Mouse (Mus musculus): ENCODE data around the gene Dusp1.

Dusp1 gene

DNA sequence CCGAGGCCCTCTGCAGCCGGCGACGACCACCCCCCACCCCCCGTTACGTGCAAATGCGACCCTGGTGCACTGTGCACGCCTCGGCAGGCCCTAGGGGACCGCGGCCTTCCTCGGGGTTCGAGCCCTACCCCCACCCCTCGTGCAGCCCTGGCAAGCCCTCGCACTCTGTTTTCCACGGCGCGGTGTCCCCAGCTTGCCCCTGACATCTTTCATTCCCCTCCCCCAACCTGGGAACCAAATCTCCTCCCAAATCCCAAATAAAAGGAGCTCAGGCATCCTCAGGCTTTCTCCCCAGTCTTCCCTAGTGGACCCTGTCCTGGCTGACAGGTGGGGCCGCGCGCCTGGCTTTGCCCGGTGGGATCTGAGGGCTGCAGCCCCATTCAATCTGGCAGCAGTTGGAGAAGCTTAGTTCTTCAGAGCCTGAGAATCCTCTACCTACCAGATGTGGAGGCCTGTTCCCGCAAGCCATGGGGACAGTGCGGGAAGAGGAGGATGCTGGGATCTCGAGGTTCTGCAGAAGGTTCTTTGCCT lies at the start of gene Dusp1:
Gene Dusp1 (minus strand): TSS at position 478 of the 531 bp plus-strand sequence.
- peak in 1 of 2 experiments; percentile 81 for DNase-seq (ENCODE audit: inconsistent age in 2 of 2, low spot score in 1 of 2)

DNA sequence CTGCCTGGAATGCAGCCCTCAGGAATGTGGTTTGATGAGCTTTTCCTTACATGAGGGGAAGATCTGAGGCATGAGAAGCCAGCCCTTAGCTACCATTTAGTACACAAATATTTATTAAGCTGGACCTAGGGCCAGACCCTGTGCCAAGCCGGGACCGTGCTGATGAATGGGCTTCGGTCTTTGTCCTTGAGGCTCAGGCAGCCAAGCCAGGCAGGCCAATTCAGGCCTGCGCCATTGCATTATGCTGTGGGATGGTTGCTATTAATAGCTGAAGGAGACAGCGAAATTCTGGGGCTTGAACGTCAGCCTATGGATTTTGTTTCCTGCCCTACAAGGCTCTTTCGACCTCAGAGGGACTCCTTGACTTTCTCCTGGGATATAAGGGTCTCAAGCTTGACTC lies 49.4 kb upstream of the Dusp1 start:
- peak; percentile 81 to 91 for DNase-seq (ENCODE audit: inconsistent age in 2 of 2, low spot score in 1 of 2)

DNA sequence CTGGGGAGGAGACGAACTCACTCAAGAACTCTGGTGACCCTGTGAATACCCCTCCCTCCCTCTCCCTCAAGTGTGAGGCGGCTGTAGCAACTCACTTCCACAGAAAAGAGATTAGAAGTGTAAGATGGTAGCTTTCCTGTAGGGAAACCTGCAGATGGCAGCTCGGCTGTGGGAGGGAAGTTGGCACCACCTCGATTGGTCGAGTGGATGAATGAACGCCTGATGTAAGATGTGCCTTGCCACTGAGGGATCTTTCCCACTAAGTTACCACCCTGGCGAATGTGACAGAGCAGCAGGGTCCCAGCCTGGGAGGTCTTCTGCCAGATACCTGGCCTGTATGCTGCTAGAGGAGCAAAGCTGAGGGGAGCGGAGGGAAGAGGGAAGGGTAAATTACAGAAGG lies 47.9 kb upstream of the Dusp1 start:
- no peak for DNase-seq (ENCODE audit: inconsistent age in 2 of 2, low spot score in 1 of 2)

- no peak for DNase-seq (ENCODE audit: inconsistent age in 2 of 2, low spot score in 1 of 2)
Observed at GRCm38 (mm10) chr17:26608877-26609276, 46.9 kb upstream of the Dusp1 start.

DNA sequence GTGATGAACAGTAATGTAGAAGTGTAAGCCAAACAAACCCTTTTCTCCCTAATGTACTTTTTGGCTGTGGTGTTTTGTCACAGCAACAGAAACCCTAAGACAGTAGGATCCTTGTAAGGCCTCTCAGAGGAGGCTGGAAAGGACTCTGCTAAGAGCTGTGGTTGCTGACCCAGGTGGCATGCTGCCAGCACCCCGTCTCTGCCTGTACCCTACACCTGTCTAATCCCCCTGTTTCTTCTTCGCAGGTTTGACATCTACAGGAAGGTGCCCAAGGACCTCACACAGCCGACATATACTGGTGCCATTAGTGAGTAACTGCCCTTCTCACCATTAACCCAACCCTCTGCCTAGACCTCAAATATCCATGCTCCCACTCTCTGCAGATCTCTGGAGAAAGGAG lies 46.4 kb upstream of the Dusp1 start:
- DNase-seq (ENCODE audit: inconsistent age in 2 of 2, low spot score in 1 of 2), result no peak

DNA sequence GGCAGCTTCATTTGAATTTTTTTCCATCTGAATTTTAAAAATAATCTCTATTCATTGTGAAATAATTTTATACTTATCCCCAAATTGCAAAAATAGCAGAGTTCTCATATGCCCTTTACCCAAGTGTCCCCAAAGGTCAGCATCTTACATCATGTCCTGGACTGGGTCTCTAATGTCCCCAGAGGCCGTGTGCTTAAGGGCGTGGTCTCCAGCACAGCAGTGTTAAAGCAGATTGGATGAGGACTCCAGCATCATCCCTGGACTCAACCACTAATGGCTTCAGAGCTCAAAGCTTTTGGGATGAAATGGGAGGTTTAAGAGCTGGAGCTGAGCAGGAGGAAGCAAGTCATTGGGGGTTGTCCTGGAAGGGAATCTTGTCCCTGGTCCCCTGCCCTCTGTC lies 44.6 kb upstream of the Dusp1 start:
- no peak for DNase-seq (ENCODE audit: inconsistent age in 2 of 2, low spot score in 1 of 2)

- DNase-seq (ENCODE audit: inconsistent age in 2 of 2, low spot score in 1 of 2), result peak; percentile 56 to 73
Observed at GRCm38 (mm10) chr17:26605636-26606035, 43.7 kb upstream of the Dusp1 start.

- no peak for DNase-seq (ENCODE audit: inconsistent age in 2 of 2, low spot score in 1 of 2)
Observed at GRCm38 (mm10) chr17:26603311-26603710, 41.4 kb upstream of the Dusp1 start.

- DNase-seq (ENCODE audit: inconsistent age in 2 of 2, low spot score in 1 of 2), result peak; percentile 60 to 81
Observed at GRCm38 (mm10) chr17:26602371-26602885, 40.5 kb upstream of the Dusp1 start.

DNA sequence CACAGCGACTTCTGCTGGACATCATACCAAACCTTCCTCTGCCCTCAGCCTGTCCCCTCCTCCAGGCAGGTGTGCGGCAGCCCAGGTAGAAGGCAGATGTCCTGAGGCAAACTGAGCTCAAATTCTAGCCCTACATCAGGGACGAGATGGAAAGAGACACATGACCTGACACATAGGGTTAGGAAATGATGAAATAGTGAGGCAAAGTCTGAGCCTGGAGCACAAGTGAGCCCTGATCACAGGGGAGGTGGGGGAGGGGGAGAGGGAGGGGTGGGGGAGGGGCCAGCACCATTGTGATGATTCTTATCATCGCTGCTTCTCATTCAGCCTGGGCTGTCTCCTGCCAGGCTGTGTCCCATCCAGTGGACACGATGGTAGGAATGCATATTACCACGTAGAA lies 40.0 kb upstream of the Dusp1 start:
- no peak for DNase-seq (ENCODE audit: inconsistent age in 2 of 2, low spot score in 1 of 2)

DNA sequence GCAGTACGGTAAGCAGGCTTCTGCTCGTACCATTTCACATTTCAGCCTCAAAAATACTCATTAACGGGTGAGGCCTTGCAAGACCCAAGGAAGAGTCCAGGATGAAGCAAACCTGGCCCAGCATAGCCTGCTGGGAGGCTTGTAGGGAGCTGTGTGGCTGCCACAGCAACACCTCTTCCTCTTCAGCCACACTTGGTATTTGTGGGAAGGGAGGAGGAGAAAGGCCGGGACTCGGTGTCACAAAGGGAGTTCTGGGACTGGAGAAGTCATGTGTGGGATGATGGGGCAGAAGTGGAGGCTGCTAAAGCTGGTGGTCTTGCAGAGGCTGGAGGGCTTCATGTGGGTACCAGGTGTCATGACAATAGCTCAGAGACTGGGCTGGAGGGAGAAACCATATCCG lies 39.6 kb upstream of the Dusp1 start:
- DNase-seq (ENCODE audit: inconsistent age in 2 of 2, low spot score in 1 of 2), result no peak

GRCm38 (mm10) chr17:26600913-26601447 lies 39.1 kb upstream of the Dusp1 start:
- no peak for DNase-seq (ENCODE audit: inconsistent age in 2 of 2, low spot score in 1 of 2)

- no peak for DNase-seq (ENCODE audit: inconsistent age in 2 of 2, low spot score in 1 of 2)
Observed at GRCm38 (mm10) chr17:26598845-26599244, 36.9 kb upstream of the Dusp1 start.

GRCm38 (mm10) chr17:26596856-26597481 lies 35.0 kb upstream of the Dusp1 start:
- no peak for DNase-seq (ENCODE audit: inconsistent age in 2 of 2, low spot score in 1 of 2)

DNA sequence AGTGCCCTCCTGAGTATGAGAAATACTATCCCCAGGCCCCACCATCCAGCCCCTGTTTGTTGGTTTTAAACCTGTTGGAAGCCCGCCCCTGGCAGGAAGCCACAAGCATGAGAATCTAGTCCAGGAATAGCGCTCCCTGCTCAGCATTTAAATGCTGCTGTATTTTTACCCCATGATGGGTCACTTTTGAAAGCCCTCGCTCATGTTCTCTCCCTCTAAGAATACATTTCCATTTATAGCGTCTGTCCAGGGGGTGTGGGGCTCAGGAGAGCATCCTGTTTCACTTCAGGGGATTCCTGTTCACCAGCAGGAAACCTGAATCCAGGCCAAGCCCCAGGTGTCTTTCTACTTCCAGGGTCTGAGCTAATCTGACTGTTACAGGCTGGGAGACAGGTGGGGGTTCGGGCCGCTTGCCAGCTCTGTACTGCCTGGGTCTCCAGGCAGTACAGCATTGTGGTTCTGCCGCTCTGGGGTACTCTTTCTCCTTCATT lies 34.3 kb upstream of the Dusp1 start:
- DNase-seq (ENCODE audit: inconsistent age in 2 of 2, low spot score in 1 of 2), result peak in 1 of 2 experiments; percentile 85

- DNase-seq (ENCODE audit: inconsistent age in 2 of 2, low spot score in 1 of 2), result peak in 1 of 2 experiments; percentile 86
Observed at GRCm38 (mm10) chr17:26595448-26596167, 33.7 kb upstream of the Dusp1 start.

GRCm38 (mm10) chr17:26594958-26595357 lies 33.0 kb upstream of the Dusp1 start:
- peak in 1 of 2 experiments; percentile 59 for DNase-seq (ENCODE audit: inconsistent age in 2 of 2, low spot score in 1 of 2)

GRCm38 (mm10) chr17:26594171-26594570 lies 32.2 kb upstream of the Dusp1 start:
- DNase-seq (ENCODE audit: inconsistent age in 2 of 2, low spot score in 1 of 2), result no peak

- peak in 1 of 2 experiments; percentile 61 for DNase-seq (ENCODE audit: inconsistent age in 2 of 2, low spot score in 1 of 2)
Observed at GRCm38 (mm10) chr17:26593199-26593598, 31.3 kb upstream of the Dusp1 start.

- peak; percentile 87 to 92 for DNase-seq (ENCODE audit: inconsistent age in 2 of 2, low spot score in 1 of 2)
Observed at GRCm38 (mm10) chr17:26592510-26592909, 30.6 kb upstream of the Dusp1 start.

- DNase-seq (ENCODE audit: inconsistent age in 2 of 2, low spot score in 1 of 2), result no peak
Observed at GRCm38 (mm10) chr17:26587961-26588487, 26.1 kb upstream of the Dusp1 start.
